Mouse (Mus musculus) ES-E14 (cell line): Measurements from ENCODE around the gene Dagla. TPM values are rescaled to one million over a fixed set of nuclear protein-coding genes. Genes with fewer than 3 reads are reported as not detected.

ENCODE experiments used
- DNase-seq: peaks from one replicate; pipeline ENCODE4 v3.0.0-alpha.2; 2013; ENCODE audit warnings: low read depth, low spot score
- H3K27ac ChIP-seq: 2 replicates; pipeline ENCODE4 v1.5.1; 2012; ENCODE audit warnings: low read depth, mild to moderate bottlenecking, low read length, moderate library complexity, mixed read lengths; ENCODE audit not compliant: poor library complexity, insufficient read depth, severe bottlenecking
- H3K36me3 ChIP-seq: 2 replicates; pipeline ENCODE4 v1.6.1; 2012; ENCODE audit warnings: mild to moderate bottlenecking, low read length, moderate library complexity, mixed read lengths; ENCODE audit not compliant: control insufficient read depth, poor library complexity, insufficient read depth, severe bottlenecking
- H3K4me1 ChIP-seq, 2 experiments: fragments of 150-350 bp in 1 of 2; sonication (generic) in 1 of 2; 2 replicates each; pipeline ENCODE4 v1.6.1; 2012; ENCODE audit warnings: low read length in 2 of 2, mild to moderate bottlenecking in 1 of 2, mixed read lengths in 1 of 2; ENCODE audit not compliant: control insufficient read depth in 2 of 2, insufficient read depth in 2 of 2, poor library complexity in 1 of 2
- H3K4me3 ChIP-seq, 2 experiments: fragments of 150-350 bp in 1 of 2; sonication (generic) in 1 of 2; 2 replicates each; pipeline ENCODE4 v1.5.1; 2012; ENCODE audit warnings: low read length in 2 of 2, low read depth in 1 of 2, mild to moderate bottlenecking in 1 of 2, mixed read lengths in 1 of 2; ENCODE audit not compliant: insufficient read depth in 1 of 2, poor library complexity in 1 of 2, severe bottlenecking in 1 of 2
- H3K9ac ChIP-seq: 2 replicates; pipeline ENCODE4 v1.6.1; 2012; ENCODE audit warnings: low read depth, mild to moderate bottlenecking, low read length, mixed read lengths; ENCODE audit not compliant: poor library complexity, insufficient read depth, severe bottlenecking
- H3K9me3 ChIP-seq: fragments of 150-350 bp; sonication (generic); 2 replicates; pipeline ENCODE4 v1.6.1; 2012; ENCODE audit warnings: low read depth, mild to moderate bottlenecking, low read length; ENCODE audit not compliant: control insufficient read depth, insufficient read depth
- CHD2 ChIP-seq: IDR thresholded peaks from 2 replicates; pipeline ENCODE4 v1.6.1; 2014; ENCODE audit warnings: mild to moderate bottlenecking, low read depth, low read length, inconsistent platforms
- HCFC1 ChIP-seq: IDR thresholded peaks from 2 replicates; pipeline ENCODE4 v1.6.1; 2012; ENCODE audit warnings: low read length, inconsistent platforms, borderline replicate concordance; ENCODE audit not compliant: insufficient read depth
- MAFK ChIP-seq: IDR thresholded peaks from 2 replicates; pipeline ENCODE4 v1.6.1; 2014; ENCODE audit warnings: mild to moderate bottlenecking, low read depth, low read length, inconsistent platforms; ENCODE audit not compliant: insufficient read depth
- ZC3H11A ChIP-seq: IDR thresholded peaks from 2 replicates; pipeline ENCODE4 v1.6.1; 2012; ENCODE audit warnings: low read depth, mild to moderate bottlenecking, inconsistent platforms, low read length, borderline replicate concordance
- ZNF384 ChIP-seq: IDR thresholded peaks from 2 replicates; pipeline ENCODE4 v1.6.1; 2012; ENCODE audit warnings: low read depth, low read length, inconsistent platforms
- in situ Hi-C, 2 experiments: fragments of 600-800 bp; cut with MboI; formaldehyde crosslinking; loops; one replicate each; pipeline ENCODE4 v1.15.1; 2025; ENCODE audit warnings: low sequenced_read_pairs in 2 of 2, inconsistent platforms in 1 of 2; ENCODE audit not compliant: unreplicated experiment in 2 of 2
- total RNA-seq: library from RNA; depleted of rRNA; stranded (reverse); fragments of 300-350 nt; gene quantifications from 2 replicates; pipeline ENCODE4 v1.2.3, GENCODE M21; 2012

Dagla gene
- total RNA-seq, 1 experiment, result 1.2 TPM

- TF ChIP-seq HCFC1, result no peak
- no peak for TF ChIP-seq MAFK
- no peak for TF ChIP-seq ZNF384
- Histone ChIP-seq H3K4me1 (peaks cover 0 to 10% of the 10 kb centered on the region in 2 experiments; a peak in 1 of 4 replicates), H3K9ac (no peak overlapping the region), H3K9me3 (no peaks in the 10 kb centered on the region), H3K4me3 (no peak overlapping the region), H3K27ac (no peak overlapping the region), H3K36me3 (no peaks in the 10 kb centered on the region)
- in situ Hi-C loops, result no loop called here
- DNase-seq, result no peak
Measured at GRCm38 (mm10) chr19:10302852-10303251, 1.8 kb downstream of the Dagla start.

DNA sequence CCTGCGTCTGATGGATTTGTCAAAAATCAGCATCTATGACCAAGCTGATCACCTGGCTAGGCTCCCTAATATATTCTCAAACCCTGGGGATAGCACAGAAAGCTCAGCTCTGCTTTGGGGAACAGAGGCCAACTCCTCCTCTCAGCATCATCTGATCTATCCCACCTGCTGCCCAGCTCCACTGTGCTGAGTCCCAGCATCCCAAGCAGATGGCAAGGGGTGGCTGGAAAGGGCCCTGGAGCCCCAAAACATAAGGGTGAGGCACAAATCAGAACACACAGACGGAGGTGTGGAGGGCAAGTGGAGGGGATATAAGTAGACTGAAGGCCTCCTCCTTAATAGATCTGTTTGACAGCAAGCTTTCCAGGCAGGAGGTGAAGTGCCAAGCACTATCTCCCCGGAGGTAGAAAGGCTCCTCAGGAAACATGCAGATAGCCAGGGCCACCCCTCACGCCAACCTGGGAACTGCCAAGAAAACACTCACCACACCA is 2.8 kb downstream of the Dagla start:
- Histone ChIP-seq H3K4me1 (peaks cover 0 to 16% of the 10 kb centered on the region in 2 experiments; a peak in 1 of 4 replicates), H3K27ac (no peak overlapping the region), H3K36me3 (no peaks in the 10 kb centered on the region), H3K9me3 (no peaks in the 10 kb centered on the region), H3K9ac (no peak overlapping the region), H3K4me3 (no peak overlapping the region)
- no peak for DNase-seq
- TF ChIP-seq ZC3H11A, result no peak
- no peak for TF ChIP-seq HCFC1
- TF ChIP-seq MAFK, result no peak
- no peak for TF ChIP-seq CHD2
- no peak for TF ChIP-seq ZNF384
- in situ Hi-C loops, result no loop called here

GRCm38 (mm10) chr19:10301263-10301662 is 3.4 kb downstream of the Dagla start:
- Histone ChIP-seq H3K9ac (no peak overlapping the region), H3K4me3 (no peak overlapping the region), H3K9me3 (no peaks in the 10 kb centered on the region), H3K36me3 (no peaks in the 10 kb centered on the region), H3K4me1 (peaks cover 0 to 20% of the 10 kb centered on the region in 2 experiments; a peak in 1 of 4 replicates), H3K27ac (no peak overlapping the region)
- in situ Hi-C loops, result no loop called here
- DNase-seq, result no peak
- TF ChIP-seq ZNF384 (no peak), CHD2 (no peak), MAFK (no peak), ZC3H11A (no peak), HCFC1 (no peak)

DNA sequence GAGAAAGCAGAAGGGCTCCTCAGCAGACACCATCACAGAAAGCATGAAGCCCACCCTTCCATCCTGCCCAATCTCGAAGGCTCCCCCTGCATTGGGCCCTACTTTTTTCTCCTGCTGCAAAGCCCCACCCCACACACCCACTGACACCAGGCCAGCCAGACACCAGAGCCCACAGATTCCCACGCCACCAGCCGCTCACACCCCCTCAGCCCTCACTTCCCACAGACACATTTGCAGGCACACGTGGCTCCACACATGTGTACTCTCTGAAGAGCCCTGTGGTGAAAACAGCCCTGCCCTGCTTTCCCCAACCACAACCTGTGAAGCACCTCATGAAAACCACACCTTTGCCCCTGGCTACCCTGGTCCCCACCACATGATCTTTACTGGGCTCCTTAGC is 3.9 kb downstream of the Dagla start:
- Histone ChIP-seq H3K9ac (no peak overlapping the region), H3K36me3 (no peaks in the 10 kb centered on the region), H3K9me3 (no peaks in the 10 kb centered on the region), H3K4me1 (peaks cover 0 to 21% of the 10 kb centered on the region in 2 experiments; a peak in 1 of 4 replicates), H3K4me3 (no peak overlapping the region), H3K27ac (no peak overlapping the region)
- no peak for TF ChIP-seq HCFC1
- TF ChIP-seq MAFK, result no peak
- no peak for TF ChIP-seq ZNF384
- TF ChIP-seq ZC3H11A, result no peak
- TF ChIP-seq CHD2, result no peak
- in situ Hi-C loops, result no loop called here
- DNase-seq, result no peak

DNA sequence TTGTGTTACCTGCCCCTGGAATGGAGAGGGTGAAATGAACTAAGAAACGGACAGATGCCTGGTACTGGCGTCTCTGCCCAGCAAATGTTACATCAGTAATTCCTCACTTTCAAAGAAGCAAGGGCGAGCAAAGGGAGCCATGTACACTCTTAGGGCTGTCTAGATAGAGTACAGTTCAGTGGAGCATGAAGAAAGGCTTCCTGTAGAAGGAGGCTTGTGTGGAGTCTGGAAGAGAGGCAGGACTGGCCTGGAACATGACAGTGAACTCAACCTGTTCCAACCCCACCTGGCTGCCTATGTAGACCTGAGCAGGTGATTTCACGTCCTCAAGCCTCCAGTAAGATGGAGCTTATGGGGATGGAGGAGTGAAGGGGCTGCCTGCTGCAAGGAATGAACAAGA is 6.4 kb downstream of the Dagla start:
- in situ Hi-C loops, result no loop called here
- peaks cover 3 to 20% of the 10 kb centered on the region in 2 experiments; a peak in 2 of 4 replicates for H3K4me1 ChIP-seq
- DNase-seq, result no peak
- TF ChIP-seq ZNF384, result no peak
- TF ChIP-seq CHD2, result no peak
- TF ChIP-seq MAFK, result no peak
- no peak for TF ChIP-seq HCFC1
- no peak for TF ChIP-seq ZC3H11A
- H3K4me3 ChIP-seq, result no peak overlapping the region
- H3K36me3 ChIP-seq, result no peaks in the 10 kb centered on the region
- no peaks in the 10 kb centered on the region for H3K9me3 ChIP-seq
- no peak overlapping the region for H3K27ac ChIP-seq
- no peak overlapping the region for H3K9ac ChIP-seq
